15 mouse cellular contexts compared by ENCODE assay signal in the genomic region with DNA sequence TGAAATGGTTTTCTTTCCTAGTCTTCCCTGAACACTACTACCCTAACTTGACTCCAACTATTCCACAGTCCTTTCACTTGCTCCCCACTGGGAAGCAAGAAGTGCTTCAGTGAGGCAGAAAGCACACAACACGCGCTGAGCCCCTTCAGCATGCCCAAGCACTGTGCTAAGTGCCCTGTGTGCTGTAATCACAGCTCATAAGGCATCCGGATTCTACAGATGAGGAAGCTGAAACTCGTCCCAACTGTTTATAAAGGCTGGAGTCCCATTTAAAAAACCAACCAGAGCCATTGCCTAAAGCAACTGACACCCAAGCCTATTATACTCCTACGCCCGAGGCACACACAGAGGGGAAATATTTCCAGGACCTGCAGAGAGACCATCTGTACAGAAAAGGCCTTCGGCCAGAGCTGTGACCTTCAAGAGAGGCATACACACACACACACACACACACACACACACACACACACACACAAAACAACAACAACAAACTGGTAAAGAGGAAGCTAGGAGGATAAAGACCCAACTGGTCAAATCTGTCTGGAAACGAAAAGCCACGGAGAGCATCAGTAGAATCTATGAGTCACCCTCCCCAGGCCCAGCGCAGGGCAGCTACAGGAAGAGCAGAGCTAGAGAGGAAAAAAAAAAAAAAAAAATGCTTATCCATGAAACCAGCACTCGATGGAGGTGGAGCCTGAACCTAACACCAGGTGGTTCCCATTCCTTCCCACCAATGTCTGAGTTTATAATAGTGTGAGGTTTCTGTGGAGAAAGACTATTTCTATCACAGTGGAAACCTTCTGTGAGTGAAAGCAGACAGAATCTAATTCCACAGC.
DNase-seq lines count a peak whose midpoint lies in the region; ATAC-seq and TF ChIP-seq lines count a peak whose summit lies in the region.
"Had no signal": no experiment of that assay in that cellular context is flagged by ENCODE, and none has a peak within 500 bp of the region (broad histone marks: within the 10 kb centered on the region; RNA-seq: fewer than 3 reads in every experiment).

No protein-coding gene starts in this region.

- H3K4me1 ChIP-seq in hindbrain, embryonic 10.5 days (replicated peaks), result no peaks in the 10 kb centered on the region
- H3K4me1 ChIP-seq in hindbrain, embryonic 16.5 days (ENCODE audit: control insufficient read depth, insufficient read depth, low read depth, low read length), result no peaks in the 10 kb centered on the region
- no peaks in the 10 kb centered on the region for H3K4me1 ChIP-seq in lung, adult 2 months (ENCODE audit: control insufficient read depth, insufficient read depth, low read length)
- peaks cover 5% of the 10 kb centered on the region; the same call in 1 of the 2 replicates for H3K4me1 ChIP-seq in limb, embryonic 14.5 days (ENCODE audit: control insufficient read depth, insufficient read depth, low read length)
- H3K4me1 ChIP-seq: liver, embryonic 12.5 days had no signal

- 84% methylated on average over 11 of the region's 11 CpGs for WGBS in hindbrain, embryonic 10.5 days
- 78% methylated on average over 11 of the region's 11 CpGs for WGBS in hindbrain, embryonic 16.5 days
- 51% methylated on average over 11 of the region's 11 CpGs for WGBS in lung, adult 2 months
- 51% methylated on average over 11 of the region's 11 CpGs for WGBS in limb, embryonic 14.5 days

- DNase-seq in hindbrain, embryonic 10.5 days (ENCODE audit: low spot score), result no peak
- peak; percentile 11 for DNase-seq in lung, postnatal 10 days
- DNase-seq in lung, adult 2 months, result no peak
- peak; percentile 90 to 91 for DNase-seq in cerebellum, postnatal 10 days
- peak; percentile 42 for DNase-seq in limb, embryonic 14.5 days (ENCODE audit: low spot score)
- no peak for DNase-seq in layer of hippocampus, adult 2 months (ENCODE audit: low spot score in 2 of 2)
- DNase-seq: adrenal gland, postnatal 25 days; gastrocnemius, postnatal 10 days; layer of hippocampus, adult 9-11 months; retina, postnatal 1 day; thymus, postnatal 25 days had no signal

- ATAC-seq in hindbrain, embryonic 16.5 days, result no peak
- peak; percentile 87; the same call in 1 of the 2 replicates for ATAC-seq in limb, embryonic 14.5 days (ENCODE audit: low FRiP score, low read depth)
- ATAC-seq in CD4-positive, CD25-positive, alpha-beta regulatory T cell, adult 4 months, result no peak
- ATAC-seq: liver, embryonic 12.5 days had no signal

- TF ChIP-seq CTCF in lung, adult 2 months (IDR thresholded peaks at IDR 0.05; ENCODE audit: insufficient read depth, low read length), result no peak
- no peak for TF ChIP-seq CTCF in layer of hippocampus, adult 2 months (conservative IDR thresholded peaks at IDR 0.05)

- H3K27me3 ChIP-seq in hindbrain, embryonic 10.5 days (ENCODE audit: insufficient read depth, poor library complexity, severe bottlenecking), result no peaks in the 10 kb centered on the region
- H3K27me3 ChIP-seq in hindbrain, embryonic 16.5 days (replicated peaks; ENCODE audit: control insufficient read depth, insufficient read depth, low read length), result no peaks in the 10 kb centered on the region
- no peaks in the 10 kb centered on the region for H3K27me3 ChIP-seq in limb, embryonic 14.5 days (ENCODE audit: control insufficient read depth, insufficient read depth, low read length)
- H3K27me3 ChIP-seq: liver, embryonic 12.5 days had no signal

- 0 out of 2 replicates have a peak overlapping the region, but pooled peaks have one; percentile 18 for H3K27ac ChIP-seq in hindbrain, embryonic 10.5 days
- no peak overlapping the region for H3K27ac ChIP-seq in hindbrain, embryonic 16.5 days (ENCODE audit: low read depth, low read length)
- H3K27ac ChIP-seq in limb, embryonic 14.5 days (replicated peaks; ENCODE audit: low read depth, low read length), result peak overlapping the region; percentile 39; the same call in 1 of the 2 replicates
- no peak overlapping the region for H3K27ac ChIP-seq in layer of hippocampus, adult 2 months
- H3K27ac ChIP-seq: liver, embryonic 12.5 days had no signal

- H3K9me3 ChIP-seq in hindbrain, embryonic 10.5 days, result no peaks in the 10 kb centered on the region
- no peaks in the 10 kb centered on the region for H3K9me3 ChIP-seq in hindbrain, embryonic 16.5 days (ENCODE audit: control insufficient read depth, low read length)
- no peaks in the 10 kb centered on the region for H3K9me3 ChIP-seq in limb, embryonic 14.5 days (ENCODE audit: control insufficient read depth, low read length)

- H3K9ac ChIP-seq in hindbrain, embryonic 16.5 days (ENCODE audit: low read depth, low read length), result no peak overlapping the region
- no peak overlapping the region for H3K9ac ChIP-seq in limb, embryonic 14.5 days (ENCODE audit: low read depth, low read length, severe bottlenecking)
- H3K9ac ChIP-seq: liver, embryonic 12.5 days had no signal

- TF ChIP-seq POLR2A in lung, adult 2 months (IDR thresholded peaks at IDR 0.05; ENCODE audit: borderline replicate concordance, extremely low read depth, low read depth, low read length), result no peak
- no peak for TF ChIP-seq POLR2A in limb, embryonic 14.5 days (IDR thresholded peaks at IDR 0.05; ENCODE audit: borderline replicate concordance, extremely low read depth, insufficient read depth, insufficient read length)

- H3K4me2 ChIP-seq in hindbrain, embryonic 16.5 days (ENCODE audit: low read length), result no peak overlapping the region
- H3K4me2 ChIP-seq in limb, embryonic 14.5 days (replicated peaks; ENCODE audit: low read depth, low read length, severe bottlenecking), result no peak overlapping the region
- H3K4me2 ChIP-seq: liver, embryonic 12.5 days; midbrain, embryonic 11.5 days had no signal

- no peaks in the 10 kb centered on the region for H3K36me3 ChIP-seq in hindbrain, embryonic 10.5 days
- no peaks in the 10 kb centered on the region for H3K36me3 ChIP-seq in hindbrain, embryonic 16.5 days (ENCODE audit: control insufficient read depth, insufficient read depth, low read length)
- H3K36me3 ChIP-seq in limb, embryonic 14.5 days (ENCODE audit: control insufficient read depth, insufficient read depth, low read length), result no peaks in the 10 kb centered on the region
- H3K36me3 ChIP-seq: liver, embryonic 12.5 days had no signal

- no peak overlapping the region for H3K4me3 ChIP-seq in hindbrain, embryonic 10.5 days
- no peak overlapping the region for H3K4me3 ChIP-seq in hindbrain, embryonic 16.5 days (ENCODE audit: low read length)
- H3K4me3 ChIP-seq in lung, adult 2 months (replicated peaks; ENCODE audit: extremely low read depth, low read depth, low read length), result no peak overlapping the region
- no peak overlapping the region for H3K4me3 ChIP-seq in limb, embryonic 14.5 days (replicated peaks; ENCODE audit: low read length)
- H3K4me3 ChIP-seq in layer of hippocampus, adult 2 months, result no peak overlapping the region
- H3K4me3 ChIP-seq: liver, embryonic 12.5 days had no signal

Comparison
In these comparisons a context has a peak if more than half of its experiments do, and no peak if none do; other contexts are left out.
1. DNase-seq: peak in lung, postnatal 10 days (single experiment), cerebellum, postnatal 10 days (2 of 2) and limb, embryonic 14.5 days (single experiment); none in hindbrain, embryonic 10.5 days (single experiment), lung, adult 2 months (single experiment) and layer of hippocampus, adult 2 months (0 of 2).
2. H3K27ac ChIP-seq: peak in hindbrain, embryonic 10.5 days (single experiment) and limb, embryonic 14.5 days (single experiment); none in hindbrain, embryonic 16.5 days (single experiment) and layer of hippocampus, adult 2 months (single experiment).